Mouse (Mus musculus): Measurements from ENCODE around the gene Meox1. TPM values are rescaled to one million over a fixed set of nuclear protein-coding genes. Genes with fewer than 3 reads are reported as not detected.

Gene Meox1
- total RNA-seq, 2 experiments from 2014 or later, result 0.50 to 0.91 TPM

- no peak overlapping the region for H3K27ac ChIP-seq
- no peak for TF ChIP-seq CTCF (IDR thresholded peaks at IDR 0.05)
- intact Hi-C loops (cut with DNase I), result no loop called here
- no peak overlapping the region for H3K4me3 ChIP-seq
- no peak for DNase-seq (ENCODE audit: extremely low spot score in 1 of 2, low spot score in 2 of 2)
Measured at GRCm38 (mm10) chr11:101893560-101893959, 614 bp downstream of the Meox1 start.

- no peak for DNase-seq (ENCODE audit: extremely low spot score in 1 of 2, low spot score in 2 of 2)
- intact Hi-C loops (cut with DNase I), result no loop called here
- Histone ChIP-seq H3K27ac (no peak overlapping the region), H3K4me3 (no peak overlapping the region)
- TF ChIP-seq CTCF (IDR thresholded peaks at IDR 0.05), result no peak
Measured at GRCm38 (mm10) chr11:101891451-101891850, 2.7 kb downstream of the Meox1 start.

GRCm38 (mm10) chr11:101889781-101890180 lies 4.4 kb downstream of the Meox1 start:
- H3K4me3 ChIP-seq, result no peak overlapping the region
- no peak for TF ChIP-seq CTCF (IDR thresholded peaks at IDR 0.05)
- no peak for DNase-seq (ENCODE audit: extremely low spot score in 1 of 2, low spot score in 2 of 2)
- intact Hi-C loops (cut with DNase I), result no loop called here
- no peak overlapping the region for H3K27ac ChIP-seq

GRCm38 (mm10) chr11:101888820-101889219 lies 5.4 kb downstream of the Meox1 start:
- no peak overlapping the region for H3K4me3 ChIP-seq
- no peak for DNase-seq (ENCODE audit: extremely low spot score in 1 of 2, low spot score in 2 of 2)
- H3K27ac ChIP-seq, result no peak overlapping the region
- intact Hi-C loops (cut with DNase I), result no loop called here
- TF ChIP-seq CTCF (IDR thresholded peaks at IDR 0.05), result no peak

GRCm38 (mm10) chr11:101886436-101886835 lies 7.7 kb downstream of the Meox1 start:
- intact Hi-C loops (cut with DNase I), result no loop called here
- no peak for DNase-seq (ENCODE audit: extremely low spot score in 1 of 2, low spot score in 2 of 2)
- Histone ChIP-seq H3K27ac (no peak overlapping the region), H3K4me3 (no peak overlapping the region)
- no peak for TF ChIP-seq CTCF (IDR thresholded peaks at IDR 0.05)

GRCm38 (mm10) chr11:101885881-101886319 lies 8.3 kb downstream of the Meox1 start:
- no peak for DNase-seq (ENCODE audit: extremely low spot score in 1 of 2, low spot score in 2 of 2)
- Histone ChIP-seq H3K27ac (0 out of 2 replicates have a peak overlapping the region, but pooled peaks have one; percentile 15), H3K4me3 (no peak overlapping the region)
- intact Hi-C loops (cut with DNase I), result no loop called here
- TF ChIP-seq CTCF (IDR thresholded peaks at IDR 0.05), result no peak

- no peak overlapping the region for H3K27ac ChIP-seq
- intact Hi-C loops (cut with DNase I), result no loop called here
- no peak for DNase-seq (ENCODE audit: extremely low spot score in 1 of 2, low spot score in 2 of 2)
- no peak overlapping the region for H3K4me3 ChIP-seq
- TF ChIP-seq CTCF (IDR thresholded peaks at IDR 0.05), result no peak; the same call in 1 of the 2 replicates
Measured at GRCm38 (mm10) chr11:101885232-101885631, 8.9 kb downstream of the Meox1 start.

- TF ChIP-seq CTCF (IDR thresholded peaks at IDR 0.05), result no peak
- intact Hi-C loops (cut with DNase I), result no loop called here
- Histone ChIP-seq H3K27ac (no peak overlapping the region), H3K4me3 (no peak overlapping the region)
- no peak for DNase-seq (ENCODE audit: extremely low spot score in 1 of 2, low spot score in 2 of 2)
Measured at GRCm38 (mm10) chr11:101883911-101884310, 10.3 kb downstream of the Meox1 start.

GRCm38 (mm10) chr11:101882500-101883290 lies 11.5 kb downstream of the Meox1 start:
- no peak for DNase-seq (ENCODE audit: extremely low spot score in 1 of 2, low spot score in 2 of 2)
- intact Hi-C loops (cut with DNase I), result no loop called here
- no peak for TF ChIP-seq CTCF (IDR thresholded peaks at IDR 0.05)
- Histone ChIP-seq H3K27ac (no peak overlapping the region), H3K4me3 (no peak overlapping the region)

GRCm38 (mm10) chr11:101881604-101882071 lies 12.5 kb downstream of the Meox1 start:
- H3K4me3 ChIP-seq, result peak overlapping the region; percentile 28; the same call in 1 of the 2 replicates
- DNase-seq (ENCODE audit: extremely low spot score in 1 of 2, low spot score in 2 of 2), result peak in 1 of 2 experiments; percentile 18
- no peak for TF ChIP-seq CTCF (IDR thresholded peaks at IDR 0.05)
- intact Hi-C loops (cut with DNase I), result no loop called here
- H3K27ac ChIP-seq, result no peak overlapping the region; the same call in 1 of the 2 replicates

GRCm38 (mm10) chr11:101881185-101881584 lies 13.0 kb downstream of the Meox1 start:
- intact Hi-C loops (cut with DNase I), result no loop called here
- no peak for TF ChIP-seq CTCF (IDR thresholded peaks at IDR 0.05)
- DNase-seq (ENCODE audit: extremely low spot score in 1 of 2, low spot score in 2 of 2), result no peak
- Histone ChIP-seq H3K4me3 (no peak overlapping the region), H3K27ac (no peak overlapping the region; the same call in 1 of the 2 replicates)

GRCm38 (mm10) chr11:101879672-101880071 lies 14.5 kb downstream of the Meox1 start:
- H3K4me3 ChIP-seq, result no peak overlapping the region
- DNase-seq (ENCODE audit: extremely low spot score in 1 of 2, low spot score in 2 of 2), result no peak
- intact Hi-C loops (cut with DNase I), result no loop called here
- H3K27ac ChIP-seq, result no peak overlapping the region
- no peak for TF ChIP-seq CTCF (IDR thresholded peaks at IDR 0.05)

- intact Hi-C loops (cut with DNase I), result no loop called here
- DNase-seq (ENCODE audit: extremely low spot score in 1 of 2, low spot score in 2 of 2), result no peak
- Histone ChIP-seq H3K4me3 (no peak overlapping the region), H3K27ac (no peak overlapping the region)
- no peak for TF ChIP-seq CTCF (IDR thresholded peaks at IDR 0.05)
Measured at GRCm38 (mm10) chr11:101878696-101879095, 15.5 kb downstream of the Meox1 start.

All from left cerebral cortex, adult 2 months (tissue).